Mouse (Mus musculus) spleen, adult 2 months (tissue): ENCODE measurements around the gene Fam161b.

ENCODE experiments used
- CTCF ChIP-seq: fragments of 200-500 bp; IDR thresholded peaks from 2 replicates; pipeline ENCODE4 v1.5.1; 2011; ENCODE audit warnings: mild to moderate bottlenecking, inconsistent platforms; ENCODE audit not compliant: insufficient read depth, insufficient read length, insufficient replicate concordance; ENCODE audit errors: extremely low read depth
- POLR2A ChIP-seq: fragments of 200-500 bp; IDR thresholded peaks from 2 replicates; pipeline ENCODE4 v1.6.1; 2011; ENCODE audit warnings: low read depth, low read length, inconsistent platforms

GRCm38 (mm10) chr12:84385408-84385807, 23.8 kb upstream of the Fam161b start:
- TF ChIP-seq CTCF (no peak), POLR2A (no peak)
